24 mouse cellular contexts compared by ENCODE assay signal in the genomic region with DNA sequence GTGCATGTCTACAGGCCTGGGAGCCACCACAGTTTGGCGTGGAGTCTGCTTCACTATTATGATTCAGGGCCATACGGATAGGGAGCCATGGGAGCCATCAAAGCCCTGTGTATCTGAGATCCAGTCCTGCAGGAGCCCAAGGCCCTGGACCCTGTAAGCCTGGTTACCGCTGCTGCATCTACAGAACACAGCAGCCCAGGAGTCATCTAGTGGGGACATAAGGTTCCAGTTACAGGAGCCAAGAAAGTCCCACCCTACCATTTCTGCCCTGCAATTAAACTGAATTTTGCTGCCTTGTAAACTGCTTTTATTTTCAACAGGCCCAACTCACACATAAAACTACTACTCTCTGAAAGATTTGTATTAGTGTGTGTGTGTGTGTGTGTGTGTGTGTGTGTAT.
"Had no signal": no experiment of that assay in that cellular context is flagged by ENCODE, and none has a peak within 500 bp of the region (broad histone marks: within the 10 kb centered on the region; RNA-seq: fewer than 3 reads in every experiment).

No protein-coding gene starts in this region.

- H3K9ac ChIP-seq: heart, embryonic 12.5 days; hindbrain, embryonic 12.5 days; hindbrain, embryonic 14.5 days; intestine, embryonic 15.5 days; liver, embryonic 13.5 days; liver, embryonic 15.5 days had no signal

- H3K27ac ChIP-seq: heart, embryonic 10.5 days; hindbrain, embryonic 10.5 days; hindbrain, embryonic 12.5 days; hindbrain, embryonic 14.5 days; intestine, embryonic 15.5 days; layer of hippocampus, adult 2 months; left cerebral cortex, adult 2 months; liver, embryonic 13.5 days; liver, embryonic 15.5 days had no signal

- H3K4me3 ChIP-seq: heart, embryonic 10.5 days; heart, embryonic 12.5 days; hindbrain, embryonic 10.5 days; hindbrain, embryonic 12.5 days; intestine, embryonic 15.5 days; layer of hippocampus, adult 2 months; left cerebral cortex, adult 2 months; liver, embryonic 13.5 days; liver, embryonic 15.5 days had no signal

- H3K9me3 ChIP-seq: heart, embryonic 10.5 days; heart, embryonic 12.5 days; hindbrain, embryonic 10.5 days; hindbrain, embryonic 12.5 days; intestine, embryonic 15.5 days; liver, embryonic 13.5 days; liver, embryonic 15.5 days had no signal

- DNase-seq: gastrocnemius, postnatal 14 days; gastrocnemius, postnatal 36 days; heart, adult 18-20 months; heart, postnatal 10 days; heart, postnatal 4 days; kidney, adult 18-20 months; kidney, adult 8-10 months; kidney, postnatal 10 days; kidney, postnatal 25 days; kidney, postnatal 4 days; liver; liver, embryonic 13.5 days had no signal

- ATAC-seq: hindbrain, embryonic 16.5 days; inflammation-experienced regulatory T-cells, adult 6 months; intestine, embryonic 15.5 days had no signal

- H3K27me3 ChIP-seq: heart, embryonic 12.5 days; hindbrain, embryonic 12.5 days; intestine, embryonic 15.5 days; liver, embryonic 13.5 days; liver, embryonic 15.5 days had no signal

- H3K4me2 ChIP-seq: heart, embryonic 12.5 days; hindbrain, embryonic 12.5 days; hindbrain, embryonic 14.5 days; intestine, embryonic 15.5 days; liver, embryonic 11.5 days; liver, embryonic 13.5 days; liver, embryonic 15.5 days had no signal

- H3K4me1 ChIP-seq: heart, embryonic 10.5 days; heart, embryonic 12.5 days; hindbrain, embryonic 10.5 days; hindbrain, embryonic 12.5 days; intestine, embryonic 15.5 days; liver, embryonic 13.5 days; liver, embryonic 15.5 days had no signal
